ENCODE assay signal across 21 mouse cellular contexts in the genomic region with DNA sequence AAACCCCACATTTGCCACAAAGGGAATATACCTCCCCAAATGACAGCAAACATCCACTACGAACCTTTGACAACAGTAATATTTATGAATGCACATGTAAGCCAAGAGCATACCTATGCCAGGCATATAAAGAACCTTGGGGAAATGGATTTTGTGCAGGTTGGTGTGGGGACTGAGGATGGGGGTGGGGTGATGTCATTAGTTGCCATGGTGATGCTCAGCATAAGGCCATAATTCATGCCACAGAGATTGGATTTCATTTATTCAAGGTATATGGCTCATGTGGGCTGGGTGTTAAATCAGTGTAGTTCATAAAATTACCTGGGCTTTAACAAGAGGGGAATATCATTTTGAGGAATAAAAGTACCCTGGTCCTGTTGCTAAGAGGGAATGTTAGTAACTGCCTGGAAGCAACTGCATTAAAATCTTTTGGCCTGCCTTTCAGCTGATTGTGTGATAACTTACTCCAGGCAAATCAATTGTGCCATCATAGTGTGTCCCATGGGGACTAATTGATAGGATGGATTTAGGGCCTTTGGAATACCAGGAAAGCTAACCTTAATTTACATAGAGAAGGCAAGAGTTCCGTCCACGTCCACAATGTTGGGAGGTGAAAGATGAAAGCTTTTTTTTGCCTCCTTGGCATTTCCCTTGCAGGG.
DNase-seq lines count a peak whose midpoint lies in the region; ATAC-seq and TF ChIP-seq lines count a peak whose summit lies in the region.
"Had no signal": no experiment of that assay in that cellular context is flagged by ENCODE, and none has a peak within 500 bp of the region (broad histone marks: within the 10 kb centered on the region; RNA-seq: fewer than 3 reads in every experiment).

No protein-coding gene starts in this region.

- DNase-seq in forebrain, embryonic 11.5 days (ENCODE audit: low spot score) = no peak
- DNase-seq in forebrain, embryonic 14.5 days (ENCODE audit: low spot score) = peak; percentile 49
- DNase-seq in midbrain, postnatal 0 days (ENCODE audit: low spot score) = peak; percentile 59
- DNase-seq in heart, postnatal 25 days (ENCODE audit: low spot score) = no peak
- no peak for DNase-seq in gastrocnemius, postnatal 14 days
- DNase-seq in layer of hippocampus, postnatal 25 days (ENCODE audit: extremely low spot score in 1 of 2, low spot score in 1 of 2) = no peak
- DNase-seq: adrenal gland, adult 8-10 months; cerebellum, adult 11-12 months; cerebellum, postnatal 25 days; kidney, adult 9 months; liver, embryonic 13.5 days; right cerebral cortex, adult 18-20 months; thymus, adult 18-20 months had no signal

- no peaks in the 10 kb centered on the region for H3K27me3 ChIP-seq in forebrain, embryonic 12.5 days
- no peaks in the 10 kb centered on the region for H3K27me3 ChIP-seq in forebrain, embryonic 11.5 days (ENCODE audit: control insufficient read depth, insufficient read depth, low read length)
- H3K27me3 ChIP-seq in forebrain, embryonic 14.5 days (replicated peaks; ENCODE audit: control insufficient read depth, insufficient read depth, low read length) = no peaks in the 10 kb centered on the region
- H3K27me3 ChIP-seq in hindbrain, embryonic 16.5 days (replicated peaks; ENCODE audit: control insufficient read depth, insufficient read depth, low read length) = no peaks in the 10 kb centered on the region
- no peaks in the 10 kb centered on the region for H3K27me3 ChIP-seq in midbrain, postnatal 0 days (ENCODE audit: insufficient read depth, low read length)
- H3K27me3 ChIP-seq: CH12.LX; embryonic facial prominence, embryonic 12.5 days; heart, embryonic 15.5 days; liver, embryonic 13.5 days; lung, embryonic 15.5 days had no signal

- no peaks in the 10 kb centered on the region for H3K9me3 ChIP-seq in forebrain, embryonic 12.5 days
- H3K9me3 ChIP-seq in forebrain, embryonic 11.5 days (ENCODE audit: control insufficient read depth, low read length) = no peaks in the 10 kb centered on the region
- no peaks in the 10 kb centered on the region for H3K9me3 ChIP-seq in forebrain, embryonic 14.5 days (replicated peaks; ENCODE audit: control insufficient read depth, low read length)
- no peaks in the 10 kb centered on the region for H3K9me3 ChIP-seq in hindbrain, embryonic 16.5 days (ENCODE audit: control insufficient read depth, low read length)
- no peaks in the 10 kb centered on the region for H3K9me3 ChIP-seq in midbrain, postnatal 0 days (ENCODE audit: low read length)
- H3K9me3 ChIP-seq: embryonic facial prominence, embryonic 12.5 days; heart, embryonic 15.5 days; liver, embryonic 13.5 days; lung, embryonic 15.5 days had no signal

- H3K4me3 ChIP-seq in forebrain, embryonic 12.5 days (replicated peaks) = no peak overlapping the region
- no peak overlapping the region for H3K4me3 ChIP-seq in forebrain, embryonic 11.5 days (ENCODE audit: low read depth, low read length)
- no peak overlapping the region for H3K4me3 ChIP-seq in forebrain, embryonic 14.5 days (ENCODE audit: low read depth, low read length)
- H3K4me3 ChIP-seq in hindbrain, embryonic 16.5 days (ENCODE audit: low read length) = no peak overlapping the region
- H3K4me3 ChIP-seq in midbrain, postnatal 0 days (ENCODE audit: low read depth, low read length) = no peak overlapping the region
- H3K4me3 ChIP-seq: embryonic facial prominence, embryonic 12.5 days; heart, embryonic 15.5 days; left cerebral cortex, adult 2 months; liver, embryonic 13.5 days; lung, embryonic 15.5 days had no signal

- no peaks in the 10 kb centered on the region for H3K4me1 ChIP-seq in forebrain, embryonic 12.5 days
- H3K4me1 ChIP-seq in forebrain, embryonic 11.5 days (replicated peaks; ENCODE audit: control insufficient read depth, insufficient read depth, low read length) = no peaks in the 10 kb centered on the region
- H3K4me1 ChIP-seq in forebrain, embryonic 14.5 days (ENCODE audit: control insufficient read depth, insufficient read depth, low read length) = peaks cover 3% of the 10 kb centered on the region; the same call in 1 of the 2 replicates
- peaks cover 14% of the 10 kb centered on the region for H3K4me1 ChIP-seq in hindbrain, embryonic 16.5 days (ENCODE audit: control insufficient read depth, insufficient read depth, low read depth, low read length)
- no peaks in the 10 kb centered on the region for H3K4me1 ChIP-seq in midbrain, postnatal 0 days (ENCODE audit: insufficient read depth, low read length)
- H3K4me1 ChIP-seq: heart, embryonic 15.5 days; liver, embryonic 13.5 days; lung, embryonic 15.5 days had no signal

- no peaks in the 10 kb centered on the region for H3K36me3 ChIP-seq in forebrain, embryonic 12.5 days (replicated peaks)
- no peaks in the 10 kb centered on the region for H3K36me3 ChIP-seq in forebrain, embryonic 11.5 days (ENCODE audit: control insufficient read depth, insufficient read depth, low read length)
- no peaks in the 10 kb centered on the region for H3K36me3 ChIP-seq in forebrain, embryonic 14.5 days (ENCODE audit: control insufficient read depth, insufficient read depth, low read length)
- H3K36me3 ChIP-seq in hindbrain, embryonic 16.5 days (ENCODE audit: control insufficient read depth, insufficient read depth, low read length) = no peaks in the 10 kb centered on the region
- H3K36me3 ChIP-seq in midbrain, postnatal 0 days (ENCODE audit: insufficient read depth, low read length) = no peaks in the 10 kb centered on the region
- H3K36me3 ChIP-seq: embryonic facial prominence, embryonic 12.5 days; heart, embryonic 15.5 days; liver, embryonic 13.5 days; lung, embryonic 15.5 days had no signal

- no peak overlapping the region for H3K9ac ChIP-seq in forebrain, embryonic 12.5 days
- no peak overlapping the region for H3K9ac ChIP-seq in forebrain, embryonic 11.5 days (ENCODE audit: low read length)
- H3K9ac ChIP-seq in forebrain, embryonic 14.5 days (ENCODE audit: low read length) = no peak overlapping the region
- H3K9ac ChIP-seq in hindbrain, embryonic 16.5 days (ENCODE audit: low read depth, low read length) = no peak overlapping the region
- no peak overlapping the region for H3K9ac ChIP-seq in midbrain, postnatal 0 days (replicated peaks; ENCODE audit: low read length, poor library complexity, severe bottlenecking)
- H3K9ac ChIP-seq: embryonic facial prominence, embryonic 12.5 days; heart, embryonic 15.5 days; liver, embryonic 13.5 days; lung, embryonic 15.5 days had no signal

- H3K27ac ChIP-seq in forebrain, embryonic 12.5 days = no peak overlapping the region
- no peak overlapping the region for H3K27ac ChIP-seq in forebrain, embryonic 11.5 days (ENCODE audit: low read depth, low read length)
- peak overlapping the region; percentile 28; the same call in 1 of the 2 replicates for H3K27ac ChIP-seq in forebrain, embryonic 14.5 days (ENCODE audit: low read depth, low read length)
- H3K27ac ChIP-seq in hindbrain, embryonic 16.5 days (ENCODE audit: low read depth, low read length) = peak overlapping the region; percentile 49
- H3K27ac ChIP-seq in midbrain, postnatal 0 days (ENCODE audit: low read depth, low read length) = no peak overlapping the region
- H3K27ac ChIP-seq: embryonic facial prominence, embryonic 12.5 days; heart, embryonic 15.5 days; left cerebral cortex, adult 2 months; liver, embryonic 13.5 days; lung, embryonic 15.5 days; macrophage had no signal

- H3K4me2 ChIP-seq in forebrain, embryonic 12.5 days = no peak overlapping the region
- no peak overlapping the region for H3K4me2 ChIP-seq in forebrain, embryonic 11.5 days (ENCODE audit: low read depth, low read length, severe bottlenecking)
- no peak overlapping the region for H3K4me2 ChIP-seq in forebrain, embryonic 14.5 days (ENCODE audit: low read length)
- no peak overlapping the region for H3K4me2 ChIP-seq in hindbrain, embryonic 16.5 days (ENCODE audit: low read length)
- H3K4me2 ChIP-seq in midbrain, postnatal 0 days (ENCODE audit: low read depth, low read length, poor library complexity, severe bottlenecking) = no peak overlapping the region
- H3K4me2 ChIP-seq: embryonic facial prominence, embryonic 12.5 days; heart, embryonic 15.5 days; liver, embryonic 13.5 days; lung, embryonic 15.5 days had no signal

- intact Hi-C loops in heart, postnatal 25 days (cut with DNase I) = no loop called here
- intact Hi-C loops in gastrocnemius, postnatal 14 days (cut with DNase I; ENCODE audit: low total_unique reads) = no loop called here

- WGBS in forebrain, embryonic 12.5 days = 77% methylated on average over 3 of the region's 3 CpGs
- WGBS in forebrain, embryonic 11.5 days = 85% methylated on average over 3 of the region's 3 CpGs
- WGBS in forebrain, embryonic 14.5 days = 73% methylated on average over 3 of the region's 3 CpGs
- 48% methylated on average over 3 of the region's 3 CpGs for WGBS in hindbrain, embryonic 16.5 days
- 49% methylated on average over 3 of the region's 3 CpGs for WGBS in midbrain, postnatal 0 days

- ATAC-seq in forebrain, embryonic 12.5 days (ENCODE audit: low FRiP score) = peak; percentile 53; the same call in 1 of the 2 replicates
- no peak for ATAC-seq in forebrain, embryonic 11.5 days (replicated peaks; ENCODE audit: low FRiP score)
- ATAC-seq in forebrain, embryonic 14.5 days = peak; percentile 74
- peak; percentile 69 for ATAC-seq in hindbrain, embryonic 16.5 days
- ATAC-seq in midbrain, postnatal 0 days (ENCODE audit: low FRiP score) = peak; percentile 65

- TF ChIP-seq CTCF in midbrain, postnatal 0 days (IDR thresholded peaks at IDR 0.05) = no peak

Comparison
In these comparisons a context has a peak if more than half of its experiments do, and no peak if none do; other contexts are left out.
1. H3K27ac ChIP-seq: peak in forebrain, embryonic 14.5 days (single experiment) and hindbrain, embryonic 16.5 days (single experiment); none in forebrain, embryonic 12.5 days (single experiment), forebrain, embryonic 11.5 days (single experiment) and midbrain, postnatal 0 days (single experiment).
2. DNase-seq: peak in forebrain, embryonic 14.5 days (single experiment) and midbrain, postnatal 0 days (single experiment); none in forebrain, embryonic 11.5 days (single experiment), heart, postnatal 25 days (single experiment), gastrocnemius, postnatal 14 days (single experiment) and layer of hippocampus, postnatal 25 days (0 of 2).